Mouse (Mus musculus) spleen, adult 2 months (tissue): ENCODE measurements around the gene Nfatc3.

Experiments
- CTCF ChIP-seq: fragments of 200-500 bp; IDR thresholded peaks from 2 replicates; pipeline ENCODE4 v1.5.1; 2011; ENCODE audit warnings: mild to moderate bottlenecking, inconsistent platforms; ENCODE audit not compliant: insufficient read depth, insufficient read length, insufficient replicate concordance; ENCODE audit errors: extremely low read depth
- POLR2A ChIP-seq: fragments of 200-500 bp; IDR thresholded peaks from 2 replicates; pipeline ENCODE4 v1.6.1; 2011; ENCODE audit warnings: low read depth, low read length, inconsistent platforms

- TF ChIP-seq CTCF (no peak), POLR2A (no peak)
These were observed 77.0 kb downstream of the Nfatc3 start for GRCm38 (mm10) chr8:106135672-106136071.
